Mouse (Mus musculus) embryo, embryonic 9.5 days (tissue): ENCODE results near the gene Inca1.

Source experiments
- DNase-seq: peaks from one replicate; pipeline ENCODE4 v3.0.0-alpha.2; 2017; ENCODE audit errors: extremely low spot score

The Inca1 gene

DNA sequence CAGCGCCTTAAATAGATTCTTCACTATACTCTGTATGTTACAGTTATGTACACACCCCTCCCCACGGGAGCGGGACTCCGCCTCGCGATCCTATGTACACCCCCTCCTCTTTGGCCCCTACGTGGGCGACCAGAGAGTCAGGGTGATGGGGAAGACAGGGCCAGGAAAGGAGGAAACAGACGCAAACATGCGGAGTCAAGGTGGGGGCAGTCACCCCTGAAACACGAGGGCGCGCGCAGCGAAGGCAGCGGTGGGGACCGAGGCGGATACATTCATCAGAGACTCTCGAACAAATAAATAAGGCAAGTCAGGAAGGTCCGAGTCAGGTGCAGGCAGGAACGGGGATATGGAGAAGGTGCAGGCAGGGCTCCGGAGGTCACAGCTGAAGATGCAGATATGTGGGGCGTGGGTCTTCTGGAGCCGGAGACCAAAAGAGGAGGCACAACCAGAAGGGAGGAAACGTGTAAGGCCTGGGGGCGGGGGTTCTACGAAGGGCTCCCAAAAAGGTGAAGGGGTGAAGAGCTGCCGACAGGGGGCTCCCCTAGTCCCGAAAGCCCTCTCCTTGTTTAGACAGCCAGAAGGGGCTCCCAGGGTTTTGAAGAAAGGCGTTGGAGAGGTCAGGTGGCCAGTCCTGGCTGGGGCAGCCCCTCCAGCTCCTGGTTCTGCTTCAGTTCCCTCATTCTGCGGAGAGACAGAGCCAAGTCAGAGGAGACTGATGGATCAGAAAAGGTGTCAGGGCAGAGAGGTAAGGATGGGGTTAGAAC, 30.2 kb downstream of the Inca1 start:
- peak; percentile 87 for DNase-seq

DNA sequence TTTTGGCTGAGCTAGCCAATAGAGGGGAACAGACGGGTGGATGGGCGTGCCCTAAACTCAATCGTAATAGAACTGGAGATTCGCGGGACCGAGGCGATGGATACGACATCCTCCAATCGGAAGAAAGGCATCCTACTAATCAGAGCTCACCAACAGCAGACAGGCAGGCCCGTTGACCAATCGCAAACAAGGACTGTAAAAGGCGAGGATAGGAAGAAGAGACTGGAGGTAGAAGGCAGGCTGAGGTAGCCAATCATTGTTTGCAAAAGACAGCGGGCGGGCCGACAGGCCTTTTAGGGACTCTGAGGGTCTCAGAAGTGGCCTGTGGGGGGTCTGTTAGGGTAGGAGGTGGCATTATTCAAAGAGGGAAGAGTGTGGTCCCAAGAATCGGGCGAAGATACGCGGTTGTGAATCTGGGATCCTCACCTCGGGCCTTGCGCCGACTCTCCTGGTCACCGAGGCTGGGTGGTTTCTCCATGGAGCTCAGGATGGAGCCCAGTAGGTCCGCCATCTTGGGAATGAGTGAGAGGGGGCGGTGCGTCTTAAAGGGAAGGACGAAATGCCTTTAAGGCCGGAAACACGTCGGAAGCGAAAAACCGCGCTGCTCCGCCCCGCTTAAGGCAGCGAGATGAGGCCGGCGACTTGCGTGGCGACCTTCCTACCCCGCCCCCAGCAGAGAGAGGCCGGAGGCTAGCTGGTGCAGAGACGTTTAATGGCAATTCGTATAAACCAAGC, 31.0 kb downstream of the Inca1 start, which contains the start of gene Spag7:
Gene Spag7 (minus strand): TSS at position 646 of the 735 bp plus-strand sequence.
- DNase-seq, result peak; percentile 96

DNA sequence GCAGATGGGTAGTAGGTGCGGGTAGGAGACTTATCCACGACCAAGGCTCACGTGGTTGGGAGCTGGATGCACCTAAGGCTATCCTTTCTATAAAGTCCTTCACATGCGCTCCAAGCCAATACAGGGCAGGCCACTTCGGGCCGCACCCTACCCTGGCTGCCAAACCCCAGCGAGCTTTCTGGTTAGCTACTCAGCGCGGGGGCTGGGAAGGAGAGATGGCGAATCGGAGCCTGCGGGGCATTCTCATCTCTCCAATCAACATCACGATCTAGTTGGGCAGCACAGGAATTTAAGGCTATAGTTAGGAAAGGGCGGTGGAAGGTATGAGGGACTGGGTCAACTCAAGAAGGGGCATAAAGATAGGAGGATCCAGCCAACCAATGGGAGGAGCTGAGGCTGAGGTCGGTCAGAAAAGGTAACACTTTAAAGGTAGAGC, 31.6 kb downstream of the Inca1 start:
- no peak for DNase-seq

DNA sequence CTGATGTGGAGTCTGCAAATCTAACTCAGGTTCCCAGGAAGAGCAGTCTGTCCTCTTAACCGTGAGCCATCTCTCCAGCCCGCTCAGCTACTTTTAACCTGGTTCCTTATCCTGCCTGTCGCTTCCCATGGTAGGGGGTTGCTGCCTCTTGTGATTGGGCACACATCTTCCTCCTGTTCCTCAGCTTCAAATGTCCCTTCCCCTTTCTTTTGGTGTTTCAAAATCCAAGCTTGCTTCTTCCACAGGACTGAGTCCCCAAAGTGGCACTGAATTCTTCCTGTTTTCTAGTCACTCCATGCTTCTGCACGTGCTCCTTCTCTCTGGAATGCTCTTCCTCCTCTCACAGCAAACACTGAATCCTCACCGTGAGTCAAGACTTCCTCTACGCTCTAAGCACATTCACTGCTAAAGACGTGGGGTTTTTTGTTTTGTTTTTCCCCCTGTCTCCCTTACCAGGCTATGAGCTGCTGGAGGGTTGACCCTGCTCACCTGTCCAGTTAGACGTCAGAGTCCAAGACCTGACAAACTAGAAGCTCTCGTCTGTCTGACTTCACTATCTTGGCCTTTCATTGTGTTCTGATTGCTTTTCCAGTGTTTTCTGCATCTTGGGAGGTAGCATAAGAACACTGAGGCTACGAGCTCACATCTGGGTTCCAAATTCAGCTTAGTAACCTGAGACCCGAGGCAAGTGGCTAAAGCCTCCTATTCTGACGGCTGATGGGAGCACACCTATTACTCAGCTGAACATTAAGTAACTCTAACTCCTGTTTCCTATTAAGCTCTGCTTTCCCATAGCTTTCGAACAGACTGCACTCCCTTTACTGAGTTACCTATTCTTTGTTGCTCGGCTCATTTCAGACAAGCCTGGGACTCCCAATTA, 32.4 kb downstream of the Inca1 start:
- no peak for DNase-seq

DNA sequence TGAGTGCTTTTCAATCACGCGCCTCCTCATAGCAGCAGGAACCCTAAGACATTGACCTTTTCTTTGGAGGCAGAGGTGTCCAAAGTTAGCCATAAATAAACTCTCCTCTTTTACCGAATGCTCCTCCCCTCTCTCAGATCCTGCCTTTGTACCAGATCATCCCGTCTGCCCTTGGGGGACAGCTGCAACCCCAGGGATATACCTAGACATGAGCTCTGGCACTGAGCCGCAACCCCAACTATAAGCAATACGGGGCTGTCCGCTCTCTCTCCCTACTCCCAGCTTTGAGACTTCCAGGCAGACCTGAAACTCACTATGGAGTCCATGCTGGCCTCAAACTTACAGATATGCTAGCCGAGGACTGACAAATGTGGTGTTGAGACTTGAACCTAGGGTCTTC, 33.3 kb downstream of the Inca1 start:
- no peak for DNase-seq

DNA sequence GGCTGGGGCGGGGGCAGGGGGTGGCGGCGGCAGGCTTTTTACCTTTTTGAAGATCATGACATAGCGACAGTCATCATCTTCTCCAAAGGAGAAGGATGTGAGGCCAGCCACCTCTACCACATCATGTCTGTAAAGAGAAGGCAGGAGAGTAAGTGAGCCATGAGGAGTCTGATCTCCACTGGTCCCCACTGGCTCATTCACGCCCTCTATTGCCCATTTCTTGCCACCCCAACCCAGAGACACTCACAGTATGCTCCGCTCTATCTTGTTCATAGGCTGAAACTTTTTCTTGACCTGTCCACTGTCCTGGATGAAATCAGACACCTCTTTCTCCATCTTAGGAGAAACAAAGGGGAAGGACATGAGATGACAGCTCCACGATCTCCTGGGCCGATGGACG, 35.2 kb downstream of the Inca1 start:
- no peak for DNase-seq

DNA sequence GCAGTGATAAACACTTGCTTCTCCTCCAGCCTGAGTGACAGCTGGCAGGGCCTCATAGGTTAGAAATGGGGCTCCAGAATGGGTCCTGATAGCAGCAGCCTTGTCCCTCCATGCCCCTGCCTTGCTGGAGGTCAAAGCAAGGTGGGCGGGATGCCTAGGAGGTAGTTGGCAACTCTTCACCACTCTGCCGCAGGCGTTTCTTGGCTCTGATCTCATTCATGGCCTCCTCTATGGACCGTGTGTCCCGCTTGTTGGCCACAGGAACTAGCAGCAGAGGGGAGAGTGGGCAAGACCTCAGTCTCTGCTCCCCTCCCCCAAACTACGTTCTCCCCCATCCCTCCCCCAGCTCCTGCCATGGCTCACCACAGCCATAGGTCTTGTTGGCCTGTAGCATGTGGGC, 36.0 kb downstream of the Inca1 start:
- DNase-seq, result no peak

DNA sequence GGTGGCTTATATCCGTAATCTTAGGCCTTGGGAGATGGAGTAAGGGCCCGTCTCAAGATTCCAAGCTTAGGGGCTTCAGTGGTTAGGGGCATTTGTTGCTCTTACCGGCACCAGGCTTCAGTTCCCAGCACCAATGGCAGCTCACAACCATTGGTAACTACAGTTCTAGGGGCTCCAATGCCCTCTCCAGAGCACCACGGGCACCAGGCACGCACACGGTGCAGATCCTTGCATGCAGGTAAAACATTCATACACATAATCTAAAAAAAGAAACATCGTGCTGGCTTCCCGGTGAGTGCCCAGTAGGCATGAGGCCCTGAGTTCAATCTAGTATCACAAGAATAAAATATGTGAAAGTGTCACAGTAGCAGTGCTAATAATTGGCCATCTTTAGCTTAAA, 36.9 kb downstream of the Inca1 start:
- DNase-seq, result no peak

DNA sequence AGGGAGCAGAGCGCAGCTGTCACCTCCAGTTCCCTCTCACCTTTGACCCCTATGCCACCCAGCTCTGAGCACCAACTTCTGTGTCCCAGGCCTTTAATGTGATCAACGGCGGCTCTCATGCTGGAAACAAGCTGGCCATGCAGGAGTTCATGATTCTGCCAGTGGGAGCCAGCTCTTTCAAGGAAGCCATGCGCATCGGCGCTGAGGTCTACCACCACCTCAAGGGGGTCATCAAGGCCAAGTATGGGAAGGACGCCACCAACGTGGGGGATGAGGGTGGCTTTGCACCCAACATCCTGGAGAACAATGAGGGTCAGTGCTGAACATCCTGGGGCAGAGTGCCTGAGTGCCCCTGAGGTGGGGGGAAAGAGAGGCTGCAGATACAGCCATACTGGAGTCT, 39.4 kb downstream of the Inca1 start:
- no peak for DNase-seq

DNA sequence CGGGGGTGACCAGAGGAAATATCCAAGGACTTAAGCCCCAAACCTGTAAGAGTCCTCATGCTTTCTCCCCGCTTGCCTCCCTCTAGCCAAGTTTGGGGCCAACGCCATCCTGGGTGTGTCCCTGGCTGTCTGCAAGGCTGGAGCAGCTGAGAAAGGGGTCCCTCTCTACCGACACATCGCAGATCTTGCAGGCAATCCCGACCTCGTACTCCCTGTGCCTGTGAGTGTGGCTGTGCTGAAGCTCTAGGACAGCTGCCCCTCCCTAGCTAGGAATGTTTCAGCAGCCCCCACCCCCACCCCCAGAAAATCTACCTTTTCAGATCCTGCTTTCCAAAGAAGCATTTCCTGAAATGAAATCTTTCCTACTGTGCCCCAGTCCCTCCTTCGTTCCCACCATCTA, 41.0 kb downstream of the Inca1 start:
- DNase-seq, result no peak

DNA sequence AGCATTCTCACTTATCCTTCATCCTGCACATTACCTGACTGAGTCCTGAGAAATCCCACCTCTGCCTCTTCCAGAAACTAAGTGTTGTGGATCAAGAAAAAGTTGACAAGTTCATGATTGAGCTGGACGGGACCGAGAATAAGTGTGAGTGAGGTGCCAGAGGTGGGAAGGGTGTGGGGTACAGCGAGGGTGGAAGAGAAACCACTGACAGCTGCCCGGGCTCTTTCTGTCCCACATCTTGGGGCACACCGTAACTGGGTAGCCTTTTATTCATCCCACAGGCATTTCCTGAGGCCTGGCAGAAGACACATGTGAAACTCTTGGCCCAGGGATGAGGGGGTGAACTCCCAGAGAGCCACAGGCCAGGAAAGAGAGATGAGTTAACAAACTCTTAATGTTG, 41.4 kb downstream of the Inca1 start:
- no peak for DNase-seq

DNA sequence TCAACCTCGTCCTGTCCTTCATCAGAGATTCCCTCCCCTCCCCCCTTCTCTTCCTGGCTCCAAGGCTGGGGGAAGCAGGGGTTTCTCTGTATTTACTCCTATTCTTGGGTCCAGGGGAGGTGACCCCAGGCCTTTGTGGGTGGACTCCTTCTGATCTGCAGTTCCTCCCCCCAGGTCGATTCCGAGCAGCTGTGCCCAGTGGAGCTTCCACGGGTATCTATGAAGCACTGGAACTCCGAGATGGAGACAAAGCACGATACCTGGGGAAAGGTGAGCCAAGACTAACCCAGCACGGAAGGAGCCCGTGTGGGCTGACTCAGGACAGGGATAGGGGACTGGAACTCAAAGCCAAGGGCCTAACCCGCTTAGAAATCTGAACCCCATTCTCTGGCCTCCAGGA, 42.0 kb downstream of the Inca1 start:
- DNase-seq, result no peak

DNA sequence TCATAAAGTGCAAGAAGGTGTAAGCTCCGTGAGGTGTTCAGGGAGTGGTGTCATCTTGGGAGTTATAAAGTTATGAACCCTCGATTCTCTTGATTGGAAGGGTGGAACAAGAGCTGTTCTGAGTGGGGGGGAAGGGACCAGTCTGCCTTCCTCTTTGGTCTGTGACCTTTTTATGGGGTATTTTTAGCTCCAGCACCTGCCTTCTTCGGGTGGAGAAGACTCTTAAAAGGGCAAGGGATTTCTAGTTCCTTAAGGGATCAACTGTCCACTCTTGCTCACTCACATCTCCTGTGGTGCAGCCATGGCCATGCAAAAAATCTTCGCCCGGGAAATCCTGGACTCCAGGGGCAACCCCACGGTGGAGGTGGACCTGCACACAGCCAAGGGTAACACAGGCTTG, 42.4 kb downstream of the Inca1 start:
- DNase-seq, result no peak

DNA sequence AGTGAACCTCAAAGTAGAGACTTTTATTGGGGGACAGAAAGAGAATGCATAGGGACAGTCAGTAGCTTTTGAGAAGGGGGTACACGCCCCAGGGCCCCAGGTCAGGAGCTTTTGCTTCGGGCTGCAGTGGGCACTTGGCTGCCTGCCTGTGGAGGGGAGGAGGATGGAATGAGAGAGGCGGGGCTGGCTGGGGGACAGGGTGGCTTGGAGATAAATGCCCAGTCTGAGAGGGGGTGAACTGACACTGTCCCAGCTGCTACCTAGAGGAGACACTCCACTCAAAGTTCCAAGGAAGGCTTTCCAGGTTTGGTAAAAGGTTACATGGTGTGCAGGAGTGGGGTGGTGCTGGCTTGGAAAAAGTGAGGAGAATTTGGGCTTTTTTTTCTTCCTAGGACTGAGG, 43.0 kb downstream of the Inca1 start, which contains the start of gene Eno3:
Gene Eno3 (plus strand): TSS at position 239 of the 400 bp plus-strand sequence.
- DNase-seq, result peak; percentile 81

DNA sequence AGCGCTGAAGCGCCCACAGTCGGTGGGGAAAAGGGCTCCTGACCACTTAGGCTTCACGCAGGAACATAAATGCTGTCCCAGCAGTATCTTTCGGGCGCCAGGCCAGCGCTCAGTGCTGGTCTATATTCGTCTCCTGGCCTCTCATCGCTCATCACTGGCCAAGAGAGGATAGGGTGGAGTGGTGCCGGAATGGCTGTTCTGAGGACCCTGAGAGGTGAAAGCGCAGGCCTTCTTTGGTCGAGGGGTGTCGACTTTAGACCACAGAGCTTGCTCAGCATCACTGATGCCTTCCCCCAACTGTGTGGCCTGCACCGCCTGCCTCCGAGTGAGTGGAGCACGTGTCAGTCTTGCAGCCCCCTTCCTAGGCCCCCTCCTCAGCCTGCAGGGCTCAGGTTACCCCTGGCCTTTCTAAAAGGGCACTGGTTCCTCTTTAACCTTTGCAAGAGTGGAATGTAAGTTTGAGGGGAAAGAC, 43.5 kb downstream of the Inca1 start:
- DNase-seq, result peak; percentile 83

DNA sequence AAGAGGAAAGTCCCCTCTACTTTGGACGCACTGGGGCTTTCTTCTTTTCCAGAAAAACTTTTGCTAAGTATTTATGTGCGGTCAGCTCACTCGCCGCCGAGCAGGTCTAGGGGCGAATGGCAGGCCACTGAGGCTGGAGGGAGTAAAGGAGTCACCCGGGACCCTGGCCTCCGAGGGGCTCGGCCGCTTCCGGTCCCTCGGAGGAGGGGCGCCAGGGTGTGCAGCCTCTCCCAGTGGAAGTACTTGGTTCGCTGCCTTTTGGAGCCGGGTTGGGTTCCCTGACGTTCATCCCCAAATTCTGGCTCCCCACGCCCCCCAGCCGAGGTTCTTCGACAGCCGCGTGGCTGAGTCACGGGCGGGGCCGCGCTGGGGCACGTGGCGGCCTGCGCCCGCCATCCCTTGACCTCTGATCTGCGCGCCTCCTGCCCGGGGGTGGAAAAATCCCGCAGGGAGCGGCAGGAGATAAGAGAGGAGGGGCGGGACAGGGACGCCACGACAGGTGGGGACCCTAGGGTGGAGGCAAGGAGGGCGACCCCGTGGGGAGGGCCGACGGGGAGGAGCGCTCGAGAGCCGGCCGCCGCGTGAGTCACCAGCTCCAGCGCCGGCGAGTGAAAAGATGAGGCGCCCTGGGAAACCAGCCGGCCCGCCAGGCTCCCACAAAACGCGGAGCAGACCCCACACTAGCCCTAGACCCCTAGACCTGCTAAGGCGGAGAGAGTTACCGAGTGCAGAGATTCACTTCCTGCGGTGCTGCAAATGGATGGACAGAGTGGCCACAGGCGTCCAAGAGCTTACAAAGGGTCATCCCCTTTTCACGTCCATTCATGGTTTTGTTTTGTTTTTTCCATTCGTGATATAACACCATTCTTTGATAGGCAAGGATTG, 44.1 kb downstream of the Inca1 start:
- peak; percentile 82 for DNase-seq

DNA sequence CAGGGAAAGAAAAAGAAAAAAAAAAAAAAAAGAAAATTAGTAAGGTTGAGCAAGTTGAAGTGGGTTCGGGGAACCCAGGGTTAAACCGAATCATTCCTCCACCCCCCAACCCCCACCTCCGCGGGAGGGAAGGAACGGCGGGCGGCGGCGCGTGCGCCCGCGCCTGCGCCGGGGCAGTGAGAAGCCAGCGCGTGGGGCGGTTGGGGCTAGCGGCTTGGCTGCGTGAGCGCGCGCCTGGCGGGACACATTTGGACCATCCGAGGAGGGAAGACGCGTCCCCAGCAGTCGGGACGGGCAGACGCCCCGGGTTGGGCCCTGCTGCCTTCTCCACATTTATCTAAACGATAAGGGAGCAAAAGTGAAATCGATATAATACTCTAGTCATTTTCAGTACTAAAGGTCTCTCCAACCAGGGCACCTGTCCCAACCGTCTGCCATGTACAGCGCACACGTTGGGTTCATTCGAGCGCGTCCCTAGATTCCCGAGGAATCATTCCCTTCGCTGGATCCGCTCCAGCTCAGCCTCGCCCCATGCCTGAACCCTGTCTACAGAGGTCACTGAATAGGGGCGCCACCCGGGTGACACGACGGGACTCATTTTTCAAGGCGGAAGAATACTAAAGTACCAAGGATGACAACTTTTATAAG, 44.9 kb downstream of the Inca1 start:
- DNase-seq, result peak; percentile 85

DNA sequence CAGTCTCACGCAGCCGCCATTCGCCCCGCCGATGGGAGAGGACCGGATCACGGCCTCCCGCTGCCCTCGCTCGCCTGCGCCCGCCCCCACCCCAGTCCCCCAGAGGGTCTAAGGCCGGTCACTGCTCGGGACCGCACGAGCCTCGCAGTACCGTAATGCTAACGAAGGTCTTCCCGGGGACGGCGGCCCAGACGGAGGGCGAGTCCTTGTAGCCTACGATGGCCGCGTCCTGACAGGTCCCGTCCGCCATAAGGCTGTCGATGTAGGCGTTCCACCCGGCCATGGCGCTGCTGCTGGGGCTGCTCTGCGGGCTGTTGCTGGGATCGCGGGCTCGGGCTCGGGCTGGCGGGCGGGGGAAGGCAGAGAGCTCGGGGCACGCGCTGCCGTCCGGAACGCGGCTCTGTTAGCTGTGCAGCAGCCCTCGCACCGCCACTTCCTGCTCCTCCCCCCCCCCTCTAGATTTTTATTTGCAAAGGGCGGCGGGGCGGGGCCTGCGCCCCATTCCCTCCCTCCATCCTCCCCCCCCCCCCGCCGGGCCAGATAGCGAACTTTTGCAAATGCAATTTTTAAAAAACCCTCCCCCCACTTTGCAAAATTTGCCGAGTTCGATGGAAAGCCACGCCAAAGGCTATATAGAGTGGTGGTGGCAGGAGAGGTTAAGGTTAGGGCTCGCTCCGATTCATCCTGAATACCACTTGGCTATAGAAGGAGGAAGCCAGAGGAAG, 45.6 kb downstream of the Inca1 start, which contains the start of gene Pfn1:
Gene Pfn1 (minus strand): TSS at position 447 of the 725 bp plus-strand sequence.
- DNase-seq, result peak; percentile 85

DNA sequence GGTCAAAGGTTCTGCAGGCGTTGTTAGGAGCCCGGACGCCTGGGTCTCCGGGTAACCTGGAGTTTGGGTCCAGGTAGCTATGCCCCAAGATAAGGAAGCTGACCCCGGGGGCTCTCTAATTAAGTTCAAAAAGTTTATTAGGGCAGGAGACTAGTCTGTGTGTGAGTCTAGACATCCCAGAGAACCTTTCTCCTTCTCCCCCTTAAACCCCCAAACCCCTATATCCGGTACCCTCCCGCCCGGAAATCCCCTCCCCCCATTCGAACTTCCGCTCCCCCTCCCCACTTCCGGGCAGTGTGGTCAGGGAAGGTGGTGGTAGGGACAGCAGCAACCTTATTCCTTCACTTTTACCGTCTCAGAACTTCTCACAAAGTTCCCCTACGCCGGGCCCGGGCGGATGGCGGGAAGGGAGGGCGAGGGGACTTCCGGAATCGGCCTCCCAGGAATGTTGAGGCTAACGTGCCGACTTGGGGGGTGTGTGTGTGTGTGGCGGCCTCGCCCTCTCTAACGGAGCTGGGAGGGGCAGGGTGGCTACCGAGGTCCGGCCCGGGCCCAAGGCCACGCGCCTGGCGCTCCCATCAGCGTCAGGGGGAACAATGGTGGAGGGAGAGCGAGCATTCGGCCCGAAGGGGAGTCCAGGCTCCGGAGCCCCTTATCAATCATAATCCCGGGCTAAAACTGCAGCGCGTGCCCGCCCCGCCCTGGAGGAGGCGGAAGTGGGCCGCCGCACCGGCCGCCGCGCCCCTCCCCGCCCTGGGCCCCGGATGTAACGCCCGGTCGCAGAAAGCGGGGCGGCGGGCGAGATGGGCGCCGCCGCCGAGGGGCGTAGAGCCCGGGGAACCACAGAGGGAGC, 46.4 kb downstream of the Inca1 start:
- peak; percentile 88 for DNase-seq
